Mouse (Mus musculus): ENCODE measurements around the gene Lix1.

Gene Lix1

DNA sequence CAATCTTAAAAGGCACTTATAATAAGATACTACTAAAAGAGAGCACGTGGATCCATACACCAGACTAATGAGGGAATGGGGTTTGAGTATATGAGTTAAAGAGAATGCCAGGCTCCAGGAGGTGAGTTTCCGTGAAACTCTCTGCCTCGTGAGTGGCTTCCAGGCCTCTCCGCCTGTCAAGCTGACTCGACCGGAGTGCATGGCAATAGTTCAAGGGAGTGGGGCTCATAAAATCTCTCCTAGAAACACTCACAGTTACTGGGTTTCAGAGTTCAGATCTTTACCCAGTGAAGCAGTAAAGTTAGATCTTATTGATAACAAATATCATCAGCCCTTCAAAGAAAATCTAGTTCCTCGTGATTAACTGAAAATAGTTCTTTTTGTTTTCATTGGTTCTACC lies 94.3 kb downstream of the Lix1 start:
- CTCF ChIA-PET, result no interaction called here

- CTCF ChIA-PET, result interaction anchor here (0.8 kb wide), 1 partner anchor 1974 kb away, joined by 17 read pairs; no protein-coding TSS in a partner anchor
Observed at GRCm38 (mm10) chr17:17498848-17499247, 96.4 kb downstream of the Lix1 start.

- CTCF ChIA-PET, result interaction anchor here (0.8 to 0.9 kb wide), 2 partner anchors 51 to 1975 kb away, joined by 3 to 17 read pairs; no protein-coding TSS in a partner anchor
Observed at GRCm38 (mm10) chr17:17499278-17499677, 96.8 kb downstream of the Lix1 start.

DNA sequence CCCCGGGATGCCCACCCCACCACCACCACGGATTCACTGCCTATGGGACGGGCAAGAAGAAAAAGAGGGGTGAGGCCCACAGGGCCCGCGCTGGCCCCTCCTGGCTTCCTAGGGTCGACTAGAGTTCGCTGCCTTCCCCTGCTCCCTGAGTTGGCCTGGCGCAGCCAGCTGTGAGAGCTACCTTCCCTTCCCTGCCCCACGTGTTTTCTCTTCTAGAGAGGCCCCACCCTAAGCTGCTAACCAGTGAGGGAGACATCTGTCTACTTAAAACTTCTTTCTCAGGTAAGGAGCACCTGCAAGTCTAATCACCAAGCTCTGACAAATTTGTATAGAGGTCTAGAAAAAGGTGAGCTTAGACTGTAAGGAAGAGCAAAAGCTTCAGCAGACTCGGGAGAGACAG lies 104.2 kb downstream of the Lix1 start:
- CTCF ChIA-PET, result no interaction called here

All from spleen, embryonic (tissue).